Mouse (Mus musculus) heart, embryonic 10.5 days (tissue): ENCODE results near the gene Ciita. TPM values are rescaled to one million over a fixed set of nuclear protein-coding genes. Genes with fewer than 3 reads are reported as not detected.

Experiments
- DNase-seq: peaks from one replicate; pipeline ENCODE4 v3.0.0-alpha.2; 2017; ENCODE audit warnings: low spot score
- H3K27ac ChIP-seq: fragments of 300-500 bp; sonication (generic); 2 replicates; pipeline ENCODE4 v1.5.1; 2016; ENCODE audit warnings: mild to moderate bottlenecking
- H3K27me3 ChIP-seq: fragments of 300-500 bp; sonication (generic); 2 replicates; pipeline ENCODE4 v1.6.1; 2016; ENCODE audit warnings: mild to moderate bottlenecking; ENCODE audit not compliant: poor library complexity, insufficient read depth, severe bottlenecking
- H3K36me3 ChIP-seq: fragments of 300-500 bp; sonication (generic); 2 replicates; pipeline ENCODE4 v1.6.1; 2016; ENCODE audit warnings: mild to moderate bottlenecking, moderate library complexity
- H3K4me1 ChIP-seq: fragments of 300-500 bp; sonication (generic); 2 replicates; pipeline ENCODE4 v1.6.1; 2016; ENCODE audit warnings: mild to moderate bottlenecking
- H3K4me3 ChIP-seq: fragments of 300-500 bp; sonication (generic); 2 replicates; pipeline ENCODE4 v1.5.1; 2016; ENCODE audit warnings: mild to moderate bottlenecking, moderate library complexity
- H3K9me3 ChIP-seq: fragments of 300-500 bp; sonication (generic); 2 replicates; pipeline ENCODE4 v1.6.1; 2016; ENCODE audit warnings: mild to moderate bottlenecking, moderate library complexity
- WGBS: fragments of 180-500 bp; shearing (Covaris S2); methylation state at CpG from one replicate; pipeline ENCODE4 v1.1.7; 2016; 5-methylcytosine and 5-hydroxymethylcytosine counted together
- polyA plus RNA-seq: library from polyadenylated mRNA; unstranded; fragments of >200 nt; fragmentation: Nextera tagmentation; extraction: Ambion mirVana; gene quantifications from 2 replicates; pipeline ENCODE4 v1.2.1, GENCODE M21; 2016

The Ciita gene
- polyA plus RNA-seq, 1 experiment from 2014 or later, result 0.05 TPM

GRCm38 (mm10) chr16:10527046-10527644, 47.3 kb downstream of the Ciita start:
- no peaks in the 10 kb centered on the region for H3K27me3 ChIP-seq
- no peak for DNase-seq
- no peak overlapping the region for H3K4me3 ChIP-seq
- H3K36me3 ChIP-seq, result peaks cover 15% of the 10 kb centered on the region; the same call in 1 of the 2 replicates
- H3K4me1 ChIP-seq, result peaks cover 10% of the 10 kb centered on the region
- no peak overlapping the region for H3K27ac ChIP-seq
- no peaks in the 10 kb centered on the region for H3K9me3 ChIP-seq
- 76% methylated on average over 6 of the region's 6 CpGs for WGBS

- WGBS, result 75% methylated on average over 3 of the region's 3 CpGs
- Histone ChIP-seq H3K4me3 (no peak overlapping the region), H3K36me3 (peaks cover 19% of the 10 kb centered on the region; the same call in 1 of the 2 replicates), H3K27ac (no peak overlapping the region), H3K9me3 (no peaks in the 10 kb centered on the region), H3K4me1 (peaks cover 10% of the 10 kb centered on the region), H3K27me3 (no peaks in the 10 kb centered on the region)
- no peak for DNase-seq
These were observed 48.5 kb downstream of the Ciita start for GRCm38 (mm10) chr16:10528382-10528781.

GRCm38 (mm10) chr16:10530179-10530578, 50.3 kb downstream of the Ciita start:
- Histone ChIP-seq H3K4me1 (peaks cover 15% of the 10 kb centered on the region), H3K4me3 (no peak overlapping the region), H3K27me3 (no peaks in the 10 kb centered on the region), H3K36me3 (peaks cover 23% of the 10 kb centered on the region; the same call in 1 of the 2 replicates), H3K9me3 (no peaks in the 10 kb centered on the region), H3K27ac (peak overlapping the region; percentile 52; the same call in 1 of the 2 replicates)
- 68% methylated on average over 4 of the region's 4 CpGs for WGBS
- no peak for DNase-seq

- Histone ChIP-seq H3K4me3 (no peak overlapping the region), H3K36me3 (peaks cover 25% of the 10 kb centered on the region; the same call in 1 of the 2 replicates), H3K27me3 (no peaks in the 10 kb centered on the region), H3K9me3 (no peaks in the 10 kb centered on the region), H3K27ac (no peak overlapping the region), H3K4me1 (peaks cover 15% of the 10 kb centered on the region)
- no peak for DNase-seq
- 83% methylated on average over 4 of the region's 4 CpGs for WGBS
These were observed 53.9 kb downstream of the Ciita start for GRCm38 (mm10) chr16:10533781-10534180.

- Histone ChIP-seq H3K4me3 (no peak overlapping the region), H3K27me3 (no peaks in the 10 kb centered on the region), H3K9me3 (no peaks in the 10 kb centered on the region), H3K4me1 (peaks cover 17% of the 10 kb centered on the region), H3K36me3 (peaks cover 25% of the 10 kb centered on the region; the same call in 1 of the 2 replicates), H3K27ac (no peak overlapping the region)
- 81% methylated on average over 7 of the region's 7 CpGs for WGBS
- no peak for DNase-seq
These were observed 54.7 kb downstream of the Ciita start for GRCm38 (mm10) chr16:10534567-10534966.

- peaks cover 16% of the 10 kb centered on the region; the same call in 1 of the 2 replicates for H3K36me3 ChIP-seq
- WGBS, result 79% methylated on average over 5 of the region's 5 CpGs
- H3K4me1 ChIP-seq, result peaks cover 24% of the 10 kb centered on the region
- H3K4me3 ChIP-seq, result no peak overlapping the region
- no peaks in the 10 kb centered on the region for H3K9me3 ChIP-seq
- DNase-seq, result no peak
- H3K27me3 ChIP-seq, result no peaks in the 10 kb centered on the region
- no peak overlapping the region for H3K27ac ChIP-seq
These were observed 56.5 kb downstream of the Ciita start for GRCm38 (mm10) chr16:10536323-10536722.

- H3K4me3 ChIP-seq, result no peak overlapping the region
- H3K27ac ChIP-seq, result no peak overlapping the region
- 67% methylated on average over 3 of the region's 3 CpGs for WGBS
- H3K27me3 ChIP-seq, result no peaks in the 10 kb centered on the region
- peaks cover 12% of the 10 kb centered on the region; the same call in 1 of the 2 replicates for H3K36me3 ChIP-seq
- H3K9me3 ChIP-seq, result no peaks in the 10 kb centered on the region
- no peak for DNase-seq
- H3K4me1 ChIP-seq, result peaks cover 31% of the 10 kb centered on the region
These were observed 57.1 kb downstream of the Ciita start for GRCm38 (mm10) chr16:10536961-10537360.

GRCm38 (mm10) chr16:10540763-10541597, 61.1 kb downstream of the Ciita start:
- DNase-seq, result no peak
- peak overlapping the region; percentile 47; the same call in 1 of the 2 replicates for H3K27ac ChIP-seq
- WGBS, result 67% methylated on average over 16 of the region's 16 CpGs
- H3K4me1 ChIP-seq, result peaks cover 32% of the 10 kb centered on the region
- H3K27me3 ChIP-seq, result no peaks in the 10 kb centered on the region
- H3K36me3 ChIP-seq, result no peaks in the 10 kb centered on the region; the same call in 1 of the 2 replicates
- no peaks in the 10 kb centered on the region for H3K9me3 ChIP-seq
- H3K4me3 ChIP-seq, result peak overlapping the region; percentile 88

- WGBS, result 34% methylated on average over 7 of the region's 7 CpGs
- Histone ChIP-seq H3K27ac (peak overlapping the region; percentile 93), H3K4me3 (peak overlapping the region; percentile 88), H3K9me3 (no peaks in the 10 kb centered on the region), H3K27me3 (no peaks in the 10 kb centered on the region), H3K4me1 (peaks cover 38% of the 10 kb centered on the region), H3K36me3 (no peaks in the 10 kb centered on the region; the same call in 1 of the 2 replicates)
- DNase-seq, result no peak
These were observed 61.7 kb downstream of the Ciita start for GRCm38 (mm10) chr16:10541598-10541930.

- 5% methylated on average over 22 of the region's 22 CpGs for WGBS
- H3K27ac ChIP-seq, result peak overlapping the region; percentile 93
- H3K4me3 ChIP-seq, result peak overlapping the region; percentile 88
- DNase-seq, result no peak
- H3K9me3 ChIP-seq, result no peaks in the 10 kb centered on the region
- H3K27me3 ChIP-seq, result no peaks in the 10 kb centered on the region
- H3K36me3 ChIP-seq, result no peaks in the 10 kb centered on the region; the same call in 1 of the 2 replicates
- H3K4me1 ChIP-seq, result peaks cover 42% of the 10 kb centered on the region
These were observed 62.4 kb downstream of the Ciita start for GRCm38 (mm10) chr16:10542266-10542665.

GRCm38 (mm10) chr16:10542698-10543365, 63.0 kb downstream of the Ciita start, which contains the start of gene Dexi:
TSS of gene Dexi (minus strand) at chr16:10543054.
- Histone ChIP-seq H3K9me3 (no peaks in the 10 kb centered on the region), H3K4me3 (peak within 1 kb of the TSS; percentile 88), H3K36me3 (no peaks in the 10 kb centered on the region; the same call in 1 of the 2 replicates), H3K27ac (peak within 1 kb of the TSS; percentile 93), H3K27me3 (no peaks in the 10 kb centered on the region), H3K4me1 (peaks cover 46% of the 10 kb centered on the region)
- DNase-seq, result peak; percentile 99
- WGBS, result under 1% methylated on average over 60 of the region's 61 CpGs

GRCm38 (mm10) chr16:10544995-10545622, 65.2 kb downstream of the Ciita start, which contains the start of gene Clec16a:
TSS of gene Clec16a (plus strand) at chr16:10545339.
- Histone ChIP-seq H3K27me3 (no peaks in the 10 kb centered on the region), H3K4me3 (peak within 1 kb of the TSS; percentile 96), H3K4me1 (peaks cover 38% of the 10 kb centered on the region), H3K36me3 (peaks cover 3% of the 10 kb centered on the region; the same call in 1 of the 2 replicates), H3K27ac (peak within 1 kb of the TSS; percentile 88), H3K9me3 (no peaks in the 10 kb centered on the region)
- under 1% methylated on average over 58 of the region's 58 CpGs for WGBS
- DNase-seq, result peak; percentile 99
